In genomic region chr15:88036146-88037000, GRCm38 (mm10) we compare ENCODE assay signal across 7 mouse cellular contexts.
DNase-seq lines count a peak whose midpoint lies in the region; ATAC-seq lines count a peak whose summit lies in the region.

No protein-coding gene starts in this region.

- no peaks in the 10 kb centered on the region for H3K9me3 ChIP-seq in forebrain, embryonic 16.5 days (ENCODE audit: control insufficient read depth, low read length)
- no peaks in the 10 kb centered on the region for H3K9me3 ChIP-seq in neural tube, embryonic 12.5 days

- WGBS in forebrain, embryonic 16.5 days = 53% methylated on average over 22 of the region's 22 CpGs
- WGBS in neural tube, embryonic 12.5 days = 51% methylated on average over 22 of the region's 22 CpGs

- H3K4me1 ChIP-seq in forebrain, embryonic 16.5 days (replicated peaks; ENCODE audit: control insufficient read depth, insufficient read depth, low read length) = peaks cover 14% of the 10 kb centered on the region
- H3K4me1 ChIP-seq in neural tube, embryonic 12.5 days = peaks cover 9% of the 10 kb centered on the region

- ATAC-seq in forebrain, embryonic 16.5 days = peak; percentile 49
- no peak for ATAC-seq in neural tube, embryonic 12.5 days (ENCODE audit: low FRiP score, low read depth)

- no peak overlapping the region for H3K27ac ChIP-seq in forebrain, embryonic 16.5 days (ENCODE audit: low read length)
- no peak overlapping the region for H3K27ac ChIP-seq in neural tube, embryonic 12.5 days

- H3K4me2 ChIP-seq in forebrain, embryonic 16.5 days (ENCODE audit: low read length) = no peak overlapping the region
- H3K4me2 ChIP-seq in neural tube, embryonic 12.5 days (replicated peaks) = peak overlapping the region; percentile 36

- no peaks in the 10 kb centered on the region for H3K36me3 ChIP-seq in forebrain, embryonic 16.5 days (ENCODE audit: control insufficient read depth, insufficient read depth)
- H3K36me3 ChIP-seq in neural tube, embryonic 12.5 days = no peaks in the 10 kb centered on the region

- no peaks in the 10 kb centered on the region for H3K27me3 ChIP-seq in forebrain, embryonic 16.5 days (replicated peaks; ENCODE audit: control insufficient read depth, insufficient read depth, low read length)
- no peaks in the 10 kb centered on the region for H3K27me3 ChIP-seq in neural tube, embryonic 12.5 days (replicated peaks)

- H3K4me3 ChIP-seq in forebrain, embryonic 16.5 days (replicated peaks; ENCODE audit: low read length) = no peak overlapping the region
- no peak overlapping the region for H3K4me3 ChIP-seq in neural tube, embryonic 12.5 days

- no peak overlapping the region for H3K9ac ChIP-seq in forebrain, embryonic 16.5 days (replicated peaks; ENCODE audit: low read depth, low read length)
- no peak overlapping the region for H3K9ac ChIP-seq in neural tube, embryonic 12.5 days

- DNase-seq in layer of hippocampus, adult 9-11 months = peak; percentile 18
- no peak for DNase-seq in layer of hippocampus, adult 18-20 months (ENCODE audit: low spot score in 2 of 2)
- DNase-seq in layer of hippocampus, postnatal 14 days (ENCODE audit: low spot score in 2 of 2) = peak; percentile 8 to 22
- DNase-seq in thymus, postnatal 0 days (ENCODE audit: low spot score) = no peak
- DNase-seq in gastrocnemius, postnatal 25 days = no peak

Comparison
In these comparisons a context has a peak if more than half of its experiments do, and no peak if none do; other contexts are left out.
1. DNase-seq: peak in layer of hippocampus, adult 9-11 months (single experiment) and layer of hippocampus, postnatal 14 days (2 of 2); none in layer of hippocampus, adult 18-20 months (0 of 2), thymus, postnatal 0 days (single experiment) and gastrocnemius, postnatal 25 days (single experiment).